Mouse (Mus musculus) MEL (cell line): Measurements from ENCODE around the gene Ift22. TPM values are rescaled to one million over a fixed set of nuclear protein-coding genes. Genes with fewer than 3 reads are reported as not detected.
A peak's percentile ranks its signal among the peaks of the same experiment; 100 is the strongest.

ENCODE experiments used
- DNase-seq: peaks from one replicate; pipeline ENCODE4 v3.0.0; 2011; ENCODE audit warnings: low read depth, low spot score
- H3K27ac ChIP-seq: 2 replicates; pipeline ENCODE4 v1.5.1; 2012; ENCODE audit warnings: low read depth, mild to moderate bottlenecking, control low read depth, low read length, moderate library complexity; ENCODE audit not compliant: control insufficient read depth
- H3K27me3 ChIP-seq, 2 experiments: fragments of 150-350 bp in 1 of 2; sonication (generic) in 1 of 2; 2 replicates each; pipeline ENCODE4 v1.6.1; 2012; ENCODE audit warnings: low read length in 2 of 2, mild to moderate bottlenecking in 2 of 2, improper control_type of control experiment in 1 of 2, moderate library complexity in 1 of 2; ENCODE audit not compliant: insufficient read depth in 2 of 2, control insufficient read depth in 1 of 2
- H3K36me3 ChIP-seq, 2 experiments: 2 replicates each; pipeline ENCODE4 v1.6.1; 2012 to 2014; ENCODE audit warnings: low read length in 2 of 2, improper control_type of control experiment in 1 of 2, inconsistent platforms in 1 of 2, mild to moderate bottlenecking in 1 of 2; ENCODE audit not compliant: insufficient read depth in 2 of 2, control insufficient read depth in 1 of 2
- H3K4me1 ChIP-seq, 2 experiments: fragments of 150-350 bp in 1 of 2; sonication (generic) in 1 of 2; 2 replicates each; pipeline ENCODE4 v1.6.1; 2012; ENCODE audit warnings: low read length in 2 of 2, improper control_type of control experiment in 1 of 2, mild to moderate bottlenecking in 1 of 2; ENCODE audit not compliant: insufficient read depth in 2 of 2, control insufficient read depth in 1 of 2
- H3K4me3 ChIP-seq, 2 experiments: fragments of 150-350 bp in 1 of 2; sonication (generic) in 1 of 2; 2 replicates each; pipeline ENCODE4 v1.5.1; 2012; ENCODE audit warnings: low read depth in 2 of 2, low read length in 2 of 2, mild to moderate bottlenecking in 2 of 2, moderate library complexity in 2 of 2, control low read depth in 1 of 2, improper control_type of control experiment in 1 of 2; ENCODE audit not compliant: control insufficient read depth in 1 of 2, insufficient read depth in 1 of 2
- H3K79me2 ChIP-seq: 2 replicates; pipeline ENCODE4 v1.6.1; 2012; ENCODE audit warnings: mild to moderate bottlenecking, low read length, moderate library complexity; ENCODE audit not compliant: control insufficient read depth, poor library complexity, insufficient read depth
- H3K9ac ChIP-seq: 2 replicates; pipeline ENCODE4 v1.6.1; 2012; ENCODE audit warnings: low read depth, mild to moderate bottlenecking, control low read depth, low read length, moderate library complexity; ENCODE audit not compliant: control insufficient read depth, poor library complexity, severe bottlenecking
- H3K9me3 ChIP-seq: fragments of 150-350 bp; sonication (generic); replicated peaks from 2 replicates; pipeline ENCODE4 v1.6.1; 2012; ENCODE audit warnings: mild to moderate bottlenecking, low read length, improper control_type of control experiment, moderate library complexity; ENCODE audit not compliant: insufficient read depth
- CTCF ChIP-seq, 3 experiments: IDR thresholded peaks in 2 of 3; conservative IDR thresholded peaks in 1 of 3; 2 replicates each; pipeline ENCODE4 v1.5.1; 2011 to 2012; ENCODE audit warnings: low read length in 3 of 3, low read depth in 2 of 3, mild to moderate bottlenecking in 2 of 3, improper control_type of control experiment in 1 of 3, inconsistent platforms in 1 of 3, mixed read lengths in 1 of 3, moderate library complexity in 1 of 3; ENCODE audit not compliant: control insufficient read depth in 1 of 3, insufficient read depth in 1 of 3, poor library complexity in 1 of 3, severe bottlenecking in 1 of 3
- E2F4 ChIP-seq: IDR thresholded peaks from 2 replicates; pipeline ENCODE4 v1.6.1; 2011; ENCODE audit warnings: low read depth, low read length, improper control_type of control experiment, borderline replicate concordance
- ELF1 ChIP-seq: IDR thresholded peaks from 2 replicates; pipeline ENCODE4 v1.6.1; 2014; ENCODE audit warnings: low read depth, mild to moderate bottlenecking, inconsistent platforms, low read length, improper control_type of control experiment, moderate library complexity
- GATA1 ChIP-seq: IDR thresholded peaks from 2 replicates; pipeline ENCODE4 v1.6.1; 2011; ENCODE audit warnings: low read depth, low read length, improper control_type of control experiment
- JUND ChIP-seq: IDR thresholded peaks from 2 replicates; pipeline ENCODE4 v1.6.1; 2011; ENCODE audit warnings: low read depth, mild to moderate bottlenecking, improper control_type of control experiment, low read length
- KAT2A ChIP-seq: conservative IDR thresholded peaks from 2 replicates; pipeline ENCODE4 v1.6.1; 2012; ENCODE audit warnings: low read depth, low read length, improper control_type of control experiment, inconsistent platforms
- MAX ChIP-seq: IDR thresholded peaks from 2 replicates; pipeline ENCODE4 v1.6.1; 2011; ENCODE audit warnings: low read length, improper control_type of control experiment
- MAZ ChIP-seq: IDR thresholded peaks from 2 replicates; pipeline ENCODE4 v1.6.1; 2012; ENCODE audit warnings: low read depth, mild to moderate bottlenecking, inconsistent platforms, low read length, improper control_type of control experiment
- NRF1 ChIP-seq: IDR thresholded peaks from 2 replicates; pipeline ENCODE4 v1.6.1; 2014; ENCODE audit warnings: low read depth, mild to moderate bottlenecking, inconsistent platforms, low read length, improper control_type of control experiment, moderate library complexity; ENCODE audit not compliant: poor library complexity, insufficient read depth, severe bottlenecking
- POLR2AphosphoS2 ChIP-seq: IDR thresholded peaks from 2 replicates; pipeline ENCODE4 v1.6.1; 2011; ENCODE audit warnings: low read length, improper control_type of control experiment
- SMC3 ChIP-seq: IDR thresholded peaks from 2 replicates; pipeline ENCODE4 v1.6.1; 2011; ENCODE audit warnings: low read depth, low read length, improper control_type of control experiment
- polyA plus RNA-seq, 2 experiments: library from polyadenylated mRNA; stranded (reverse) in 1 of 2; unstranded in 1 of 2; fragments of >175 nt in 1 of 2; fragments of >200 nt in 1 of 2; gene quantifications; 2 replicates each; pipeline versions ENCODE4 v1.2.1 to v1.2.4; 2012; ENCODE audit warnings: low replicate concordance in 2 of 2, low read depth in 1 of 2; ENCODE audit not compliant: insufficient read length in 2 of 2, insufficient read depth in 1 of 2, missing spikeins in 1 of 2
- total RNA-seq: library from RNA; depleted of rRNA; stranded (reverse); fragments of 300-350 nt; gene quantifications from 2 replicates; pipeline ENCODE4 v1.2.3, GENCODE M21; 2012

The Ift22 gene
- total and polyA plus RNA-seq, 3 experiments, result 15.6 to 78.1 TPM; not detected in 1

- H3K9me3 ChIP-seq, result no peaks in the 10 kb centered on the region
- H3K27me3 ChIP-seq, result peaks cover 0 to 4% of the 10 kb centered on the region in 2 experiments
- no peaks in the 10 kb centered on the region for H3K36me3 ChIP-seq
- no peaks in the 10 kb centered on the region for H3K79me2 ChIP-seq
- H3K9ac ChIP-seq, result no peak overlapping the region
- DNase-seq, result no peak
- no peak overlapping the region for H3K4me3 ChIP-seq
- TF ChIP-seq GATA1 (no peak), KAT2A (no peak), MAZ (no peak), MAX (no peak)
- no peak overlapping the region for H3K27ac ChIP-seq
- H3K4me1 ChIP-seq, result no peaks in the 10 kb centered on the region
Observed at GRCm38 (mm10) chr5:136888539-136889355, 19.2 kb upstream of the Ift22 start.

GRCm38 (mm10) chr5:136894840-136895528 is 13.0 kb upstream of the Ift22 start:
- TF ChIP-seq SMC3 (no peak), POLR2AphosphoS2 (no peak), NRF1 (no peak), E2F4 (no peak), ELF1 (no peak)
- TF ChIP-seq, all 39 proteins: peak for 0
- H3K27ac ChIP-seq, result no peak overlapping the region
- DNase-seq, result no peak
- H3K27me3 ChIP-seq, result peaks cover 0 to 3% of the 10 kb centered on the region in 2 experiments; a peak in 3 of 4 replicates
- H3K4me1 ChIP-seq, result no peaks in the 10 kb centered on the region
- H3K79me2 ChIP-seq, result no peaks in the 10 kb centered on the region
- H3K9me3 ChIP-seq, result no peaks in the 10 kb centered on the region
- H3K9ac ChIP-seq, result no peak overlapping the region
- no peaks in the 10 kb centered on the region for H3K36me3 ChIP-seq
- H3K4me3 ChIP-seq, result no peak overlapping the region

- no peak overlapping the region for H3K4me3 ChIP-seq
- no peak for TF ChIP-seq JUND
- 0 out of 2 replicates have a peak, but pooled peaks have one; percentile 8 for TF ChIP-seq SMC3
- peak in 2 of 3 experiments; percentile 25 to 26; a peak in 2 of 6 replicates for TF ChIP-seq CTCF (IDR thresholded peaks at IDR 0.05 in 2 of 3, conservative IDR thresholded peaks at IDR 0.05 in 1 of 3; ENCODE audit: control insufficient read depth in 1 of 3, insufficient read depth in 1 of 3, low read depth in 2 of 3, low read length in 3 of 3, poor library complexity in 1 of 3, severe bottlenecking in 1 of 3)
Observed at GRCm38 (mm10) chr5:136895529-136895963, 12.4 kb upstream of the Ift22 start.

More at GRCm38 (mm10) chr5:136895529-136895963, 12.4 kb upstream of the Ift22 start:
- no peaks in the 10 kb centered on the region for H3K9me3 ChIP-seq
- H3K79me2 ChIP-seq, result no peaks in the 10 kb centered on the region
- H3K4me1 ChIP-seq, result no peaks in the 10 kb centered on the region
- no peaks in the 10 kb centered on the region for H3K36me3 ChIP-seq
- H3K27ac ChIP-seq, result no peak overlapping the region
- H3K27me3 ChIP-seq, result peaks cover 0 to 3% of the 10 kb centered on the region in 2 experiments; a peak in 3 of 4 replicates
- DNase-seq, result no peak
- H3K9ac ChIP-seq, result no peak overlapping the region
